Mouse (Mus musculus): ENCODE measurements at regions not wholly inside any gene's neighbourhood (a gene's known extent, or its start where the extent isn't known, plus 50 kb on each side); places are given as distances from the start of the nearest gene placed in this dataset.

DNA sequence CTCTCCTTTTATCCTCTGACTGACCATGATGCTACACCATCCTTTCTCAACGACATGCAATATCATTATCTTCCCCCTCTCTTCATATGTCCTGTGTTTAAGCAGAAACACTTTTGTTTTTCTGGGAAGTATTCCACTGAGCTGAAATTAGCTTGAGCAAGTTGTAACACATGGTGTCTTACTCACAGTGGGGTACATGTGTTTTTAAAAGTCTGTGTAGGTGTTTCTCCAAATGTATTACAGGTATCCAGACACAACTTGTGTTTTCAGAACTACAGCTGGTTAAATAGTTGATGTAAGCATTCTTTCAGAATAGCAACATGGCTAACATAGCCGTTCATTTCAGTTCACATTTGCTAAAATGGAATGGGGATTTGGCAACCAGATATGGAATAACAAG is 172.8 kb upstream of the Gm10295 start:
- Histone ChIP-seq H3K4me2 (replicated peaks; ENCODE audit: low read depth, low read length) (no peak overlapping the region), H3K36me3 (ENCODE audit: control insufficient read depth, insufficient read depth, low read length) (no peaks in the 10 kb centered on the region), H3K27me3 (ENCODE audit: control insufficient read depth, insufficient read depth, low read length) (no peaks in the 10 kb centered on the region), H3K4me1 (ENCODE audit: control insufficient read depth, insufficient read depth, low read length) (no peaks in the 10 kb centered on the region), H3K9me3 (ENCODE audit: control insufficient read depth, low read length) (no peaks in the 10 kb centered on the region), H3K4me3 (ENCODE audit: low read length) (no peak overlapping the region), H3K9ac (ENCODE audit: low read depth, low read length) (no peak overlapping the region), H3K27ac (ENCODE audit: low read depth, low read length) (no peak overlapping the region)
- 69% methylated on average over 2 of the region's 2 CpGs for WGBS
- ATAC-seq (ENCODE audit: low FRiP score, low TSS enrichment): no peak

DNA sequence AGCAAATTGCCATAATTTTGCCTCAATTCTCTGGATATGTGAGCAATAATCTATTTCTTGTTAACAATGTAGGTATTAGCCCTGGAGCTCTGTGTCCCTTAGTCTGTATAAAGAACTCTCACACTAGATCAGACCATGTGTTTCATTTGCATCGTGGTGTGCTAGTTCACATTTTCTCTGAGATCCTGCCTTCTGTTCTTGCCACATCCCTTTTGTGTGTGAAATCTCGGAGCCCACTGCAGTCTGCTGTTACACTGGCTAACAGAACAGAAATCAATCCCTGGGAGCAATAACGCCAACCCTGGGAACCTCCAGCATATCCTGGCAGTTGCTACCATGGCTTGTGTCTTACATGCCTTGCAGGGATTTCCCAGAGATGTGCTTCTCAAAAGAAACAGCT is 156.1 kb upstream of the Gm10295 start:
- ATAC-seq (ENCODE audit: low FRiP score, low TSS enrichment): no peak
- H3K9me3 ChIP-seq (ENCODE audit: control insufficient read depth, low read length): no peaks in the 10 kb centered on the region
- no peak overlapping the region for H3K4me2 ChIP-seq (replicated peaks; ENCODE audit: low read depth, low read length)
- no peaks in the 10 kb centered on the region for H3K27me3 ChIP-seq (ENCODE audit: control insufficient read depth, insufficient read depth, low read length)
- no peak overlapping the region for H3K4me3 ChIP-seq (ENCODE audit: low read length)
- no peak overlapping the region for H3K9ac ChIP-seq (ENCODE audit: low read depth, low read length)
- H3K27ac ChIP-seq (ENCODE audit: low read depth, low read length): no peak overlapping the region
- no peaks in the 10 kb centered on the region for H3K4me1 ChIP-seq (ENCODE audit: control insufficient read depth, insufficient read depth, low read length)
- 79% methylated on average over 3 of the region's 3 CpGs for WGBS
- no peaks in the 10 kb centered on the region for H3K36me3 ChIP-seq (ENCODE audit: control insufficient read depth, insufficient read depth, low read length)

- Histone ChIP-seq H3K27ac (ENCODE audit: low read depth, low read length) (peak overlapping the region; percentile 37; the same call in 1 of the 2 replicates), H3K9ac (ENCODE audit: low read depth, low read length) (no peak overlapping the region), H3K4me3 (ENCODE audit: low read length) (no peak overlapping the region), H3K4me1 (ENCODE audit: control insufficient read depth, insufficient read depth, low read length) (0 out of 2 replicates have a peak, but pooled peaks cover 6% of the 10 kb centered on the region), H3K4me2 (replicated peaks; ENCODE audit: low read depth, low read length) (no peak overlapping the region), H3K36me3 (ENCODE audit: control insufficient read depth, insufficient read depth, low read length) (no peaks in the 10 kb centered on the region), H3K9me3 (ENCODE audit: control insufficient read depth, low read length) (no peaks in the 10 kb centered on the region), H3K27me3 (ENCODE audit: control insufficient read depth, insufficient read depth, low read length) (no peaks in the 10 kb centered on the region)
- WGBS: 19% methylated on average over 6 of the region's 6 CpGs
- 0 out of 2 replicates have a peak, but pooled peaks have one; percentile 28 for ATAC-seq (ENCODE audit: low FRiP score, low TSS enrichment)
Measured at GRCm38 (mm10) chr7:71500719-71501118, 149.4 kb upstream of the Gm10295 start.

DNA sequence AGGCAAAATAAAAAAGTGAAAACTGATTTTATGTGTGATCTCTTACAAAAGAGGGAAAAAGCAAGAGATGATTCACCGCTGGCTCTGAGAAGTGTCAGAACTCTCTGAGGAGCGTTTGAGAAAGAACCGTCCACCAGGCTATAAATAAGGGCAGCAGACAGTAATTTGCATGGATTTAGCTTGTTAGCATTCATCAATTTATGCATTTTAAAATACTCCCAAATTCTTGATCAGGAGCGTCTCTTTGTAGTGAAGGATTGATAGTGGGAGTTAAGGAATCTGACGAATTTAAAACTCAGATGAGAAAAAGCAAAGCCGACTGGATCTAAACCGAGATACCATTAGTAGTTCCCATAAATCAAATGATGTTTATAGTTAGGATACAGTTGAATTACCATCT is 146.8 kb upstream of the Gm10295 start:
- Histone ChIP-seq H3K36me3 (ENCODE audit: control insufficient read depth, insufficient read depth, low read length) (no peaks in the 10 kb centered on the region), H3K4me3 (ENCODE audit: low read length) (no peak overlapping the region), H3K4me2 (replicated peaks; ENCODE audit: low read depth, low read length) (no peak overlapping the region), H3K4me1 (ENCODE audit: control insufficient read depth, insufficient read depth, low read length) (0 out of 2 replicates have a peak, but pooled peaks cover 6% of the 10 kb centered on the region), H3K27me3 (ENCODE audit: control insufficient read depth, insufficient read depth, low read length) (no peaks in the 10 kb centered on the region), H3K9me3 (ENCODE audit: control insufficient read depth, low read length) (no peaks in the 10 kb centered on the region), H3K27ac (ENCODE audit: low read depth, low read length) (peak overlapping the region; percentile 57), H3K9ac (ENCODE audit: low read depth, low read length) (no peak overlapping the region)
- peak; percentile 60; the same call in 1 of the 2 replicates for ATAC-seq (ENCODE audit: low FRiP score, low TSS enrichment)
- 24% methylated on average over 7 of the region's 7 CpGs for WGBS

GRCm38 (mm10) chr7:71491128-71491527 is 139.8 kb upstream of the Gm10295 start:
- Histone ChIP-seq H3K4me1 (ENCODE audit: control insufficient read depth, insufficient read depth, low read length) (peaks cover 4% of the 10 kb centered on the region; the same call in 1 of the 2 replicates), H3K9ac (ENCODE audit: low read depth, low read length) (no peak overlapping the region), H3K27me3 (ENCODE audit: control insufficient read depth, insufficient read depth, low read length) (no peaks in the 10 kb centered on the region), H3K27ac (ENCODE audit: low read depth, low read length) (no peak overlapping the region), H3K9me3 (ENCODE audit: control insufficient read depth, low read length) (no peaks in the 10 kb centered on the region), H3K36me3 (ENCODE audit: control insufficient read depth, insufficient read depth, low read length) (no peaks in the 10 kb centered on the region), H3K4me3 (ENCODE audit: low read length) (no peak overlapping the region), H3K4me2 (replicated peaks; ENCODE audit: low read depth, low read length) (no peak overlapping the region)
- ATAC-seq (ENCODE audit: low FRiP score, low TSS enrichment): no peak
- 59% methylated on average over 4 of the region's 4 CpGs for WGBS

DNA sequence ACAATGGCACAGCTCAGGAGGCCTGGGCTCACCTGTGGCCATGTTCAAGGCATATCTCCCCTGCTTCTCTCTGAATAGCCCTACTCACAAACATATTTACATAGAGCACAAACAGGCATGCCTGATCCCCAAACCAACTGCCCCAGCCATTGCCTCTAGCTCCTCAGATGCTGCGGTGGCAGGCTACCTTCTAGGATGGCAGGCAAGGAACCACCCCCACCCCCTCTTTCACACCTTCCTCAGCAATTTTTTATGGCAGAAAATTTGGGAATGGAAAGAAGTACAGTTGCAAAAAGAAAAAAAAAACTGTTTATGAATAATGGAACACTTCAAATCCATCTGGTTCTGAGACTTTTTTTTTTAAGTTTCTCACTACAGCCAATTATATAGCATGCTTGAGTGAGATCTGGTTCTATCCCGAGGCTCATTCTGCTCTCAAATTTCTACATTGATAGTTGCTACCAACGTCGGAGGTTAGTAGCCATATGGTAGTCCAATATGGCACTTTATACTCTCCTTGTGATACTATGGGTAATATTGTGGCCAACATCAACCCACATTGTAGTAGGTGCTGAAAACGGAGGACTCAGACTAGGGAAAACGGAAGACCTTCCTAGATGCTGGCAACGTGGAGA is 136.8 kb upstream of the Gm10295 start:
- Histone ChIP-seq H3K27me3 (ENCODE audit: control insufficient read depth, insufficient read depth, low read length) (no peaks in the 10 kb centered on the region), H3K9ac (ENCODE audit: low read depth, low read length) (no peak overlapping the region), H3K9me3 (ENCODE audit: control insufficient read depth, low read length) (no peaks in the 10 kb centered on the region), H3K4me3 (ENCODE audit: low read length) (no peak overlapping the region), H3K27ac (ENCODE audit: low read depth, low read length) (no peak overlapping the region), H3K4me1 (ENCODE audit: control insufficient read depth, insufficient read depth, low read length) (peaks cover 4% of the 10 kb centered on the region; the same call in 1 of the 2 replicates), H3K4me2 (replicated peaks; ENCODE audit: low read depth, low read length) (no peak overlapping the region), H3K36me3 (ENCODE audit: control insufficient read depth, insufficient read depth, low read length) (no peaks in the 10 kb centered on the region)
- ATAC-seq (ENCODE audit: low FRiP score, low TSS enrichment): no peak
- 86% methylated on average over 7 of the region's 7 CpGs for WGBS

DNA sequence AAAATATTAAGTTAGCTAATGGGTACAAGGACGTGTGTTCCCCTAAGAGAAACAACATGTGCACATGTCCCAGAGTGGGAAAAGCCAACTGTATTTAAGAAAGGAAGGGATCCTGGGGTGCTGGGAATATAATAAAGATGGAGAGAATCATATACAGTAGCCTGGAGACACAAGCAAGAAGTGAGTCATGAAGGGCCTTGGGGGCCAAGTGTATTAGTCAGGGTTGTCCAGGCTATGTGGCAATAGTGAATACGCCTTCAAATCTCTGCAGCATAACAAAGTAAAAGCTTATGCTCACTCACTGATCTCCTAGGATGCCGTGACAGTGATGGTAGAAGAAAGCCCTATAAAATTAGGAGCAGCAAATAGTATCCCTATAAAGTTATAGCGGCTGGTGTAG is 124.1 kb upstream of the Gm10295 start:
- WGBS: 93% methylated on average over 4 of the region's 4 CpGs
- Histone ChIP-seq H3K36me3 (ENCODE audit: control insufficient read depth, insufficient read depth, low read length) (no peaks in the 10 kb centered on the region), H3K9me3 (ENCODE audit: control insufficient read depth, low read length) (no peaks in the 10 kb centered on the region), H3K4me2 (replicated peaks; ENCODE audit: low read depth, low read length) (no peak overlapping the region), H3K27me3 (ENCODE audit: control insufficient read depth, insufficient read depth, low read length) (no peaks in the 10 kb centered on the region), H3K4me1 (ENCODE audit: control insufficient read depth, insufficient read depth, low read length) (peaks cover 28% of the 10 kb centered on the region), H3K27ac (ENCODE audit: low read depth, low read length) (no peak overlapping the region), H3K9ac (ENCODE audit: low read depth, low read length) (no peak overlapping the region), H3K4me3 (ENCODE audit: low read length) (no peak overlapping the region)
- no peak for ATAC-seq (ENCODE audit: low FRiP score, low TSS enrichment)

DNA sequence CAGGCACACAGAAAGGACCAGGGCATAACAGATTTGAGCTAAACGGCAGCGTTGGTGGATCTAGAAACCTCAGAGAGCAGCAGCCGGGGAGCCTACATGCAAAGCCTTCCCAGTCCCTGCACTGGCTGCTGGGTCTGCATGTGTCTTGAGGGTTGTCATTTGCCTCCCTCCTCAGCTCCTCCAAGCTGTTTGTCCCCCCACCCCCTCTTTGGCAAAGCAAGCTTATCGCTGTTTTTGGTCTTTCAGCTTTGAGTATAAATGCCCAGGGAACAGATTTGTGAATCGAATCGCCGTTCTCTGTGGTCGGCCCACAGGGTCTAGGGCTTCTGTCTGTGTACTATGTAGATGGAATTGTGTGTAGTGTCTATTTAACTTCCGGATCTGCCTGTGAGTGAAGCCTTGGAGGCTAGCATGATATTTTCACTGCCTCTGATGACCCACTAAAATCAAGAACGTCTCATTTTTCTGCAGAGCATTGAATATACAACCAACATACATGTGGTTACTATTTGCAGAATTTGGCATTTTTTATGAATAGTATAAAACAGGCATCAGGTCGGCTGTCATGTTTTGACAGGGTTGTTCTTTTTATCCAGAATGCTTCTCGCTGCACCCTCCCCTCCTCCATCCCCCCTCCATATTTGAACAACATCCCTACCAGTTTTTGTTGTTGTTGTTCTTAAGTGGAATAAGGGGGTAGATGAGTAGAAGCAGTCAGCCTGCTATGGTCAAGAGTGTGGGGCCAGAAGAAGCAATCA is 121.3 kb upstream of the Gm10295 start:
- Histone ChIP-seq H3K4me1 (ENCODE audit: control insufficient read depth, insufficient read depth, low read length) (peaks cover 36% of the 10 kb centered on the region), H3K27ac (ENCODE audit: low read depth, low read length) (peak overlapping the region; percentile 97), H3K27me3 (ENCODE audit: control insufficient read depth, insufficient read depth, low read length) (no peaks in the 10 kb centered on the region), H3K9ac (ENCODE audit: low read depth, low read length) (peak overlapping the region; percentile 37; the same call in 1 of the 2 replicates), H3K9me3 (ENCODE audit: control insufficient read depth, low read length) (no peaks in the 10 kb centered on the region), H3K36me3 (ENCODE audit: control insufficient read depth, insufficient read depth, low read length) (no peaks in the 10 kb centered on the region), H3K4me2 (replicated peaks; ENCODE audit: low read depth, low read length) (peak overlapping the region; percentile 19), H3K4me3 (ENCODE audit: low read length) (no peak overlapping the region)
- no peak for ATAC-seq (ENCODE audit: low FRiP score, low TSS enrichment)
- 30% methylated on average over 12 of the region's 12 CpGs for WGBS
